Mouse (Mus musculus) gastrocnemius, adult 2 months (tissue): ENCODE measurements around the gene Armh3. TPM values are rescaled to one million over a fixed set of nuclear protein-coding genes. Genes with fewer than 3 reads are reported as not detected.
A peak's percentile ranks its signal among the peaks of the same experiment; 100 is the strongest.

ENCODE experiments used
- DNase-seq: peaks from one replicate; pipeline ENCODE4 v3.0.0; 2022
- H3K27ac ChIP-seq: fragments of 200-600 bp; 2 replicates; pipeline ENCODE4 v1.8.1; 2022; ENCODE audit warnings: mild to moderate bottlenecking
- H3K4me3 ChIP-seq: fragments of 200-600 bp; 2 replicates; pipeline ENCODE4 v1.8.1; 2022; ENCODE audit warnings: mild to moderate bottlenecking, moderate library complexity
- CTCF ChIP-seq: fragments of 200-600 bp; IDR thresholded peaks from 2 replicates; pipeline ENCODE4 v1.8.1; 2022; ENCODE audit warnings: antibody characterized with exemption, mild to moderate bottlenecking, moderate library complexity
- intact Hi-C: fragments of 180-260 bp; cut with DNase I; formaldehyde crosslinking; loops from one replicate; pipeline ENCODE4 v1.15.1; 2025
- total RNA-seq, 2 experiments: library from RNA; stranded (reverse); gene quantifications; 2 replicates each; pipeline ENCODE4 v1.2.3; 2021

The Armh3 gene
- total RNA-seq, 2 experiments from 2014 or later = 13.6 to 14.7 TPM

DNA sequence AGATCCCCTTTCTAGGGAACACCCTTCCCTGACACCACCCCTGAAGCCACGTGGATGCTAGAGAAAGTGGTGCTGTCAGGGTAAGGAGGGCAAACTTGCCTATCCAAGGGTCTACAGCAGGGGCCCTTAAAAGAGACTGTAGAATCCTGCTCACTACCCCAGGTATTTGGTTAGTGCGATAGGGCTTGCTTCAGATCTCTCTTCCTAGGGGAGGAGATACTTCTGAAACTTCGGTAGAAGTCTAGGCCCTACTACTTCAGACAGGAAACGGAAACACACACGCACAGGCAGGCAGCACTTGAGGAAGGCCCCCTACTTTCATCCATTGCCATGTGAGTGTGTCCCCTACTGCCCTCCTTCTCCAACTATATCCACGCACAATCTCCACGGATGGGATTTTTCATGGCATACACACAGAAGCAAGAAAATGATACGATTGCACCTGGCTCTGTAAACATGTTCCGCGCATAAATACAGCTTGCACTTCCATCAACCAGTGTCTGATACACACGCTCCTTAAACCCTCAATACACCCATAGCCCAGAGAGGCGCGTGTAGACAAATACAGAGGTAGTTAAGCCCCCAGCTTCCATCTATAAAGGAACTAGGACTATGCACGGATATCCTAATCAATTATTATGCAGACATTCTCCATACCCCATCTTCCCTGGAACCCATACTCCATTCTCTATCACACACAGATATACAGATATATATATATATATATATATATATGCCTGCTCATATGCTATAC, 42.0 kb upstream of the Armh3 start:
- intact Hi-C loops = loop anchor here (5.0 kb wide), 1 partner anchor 38 kb away; the partner anchor contains the start of gene Hps6
- Histone ChIP-seq H3K27ac (peak overlapping the region; percentile 97), H3K4me3 (peak overlapping the region; percentile 83)
- no peak for DNase-seq
- TF ChIP-seq CTCF = no peak

DNA sequence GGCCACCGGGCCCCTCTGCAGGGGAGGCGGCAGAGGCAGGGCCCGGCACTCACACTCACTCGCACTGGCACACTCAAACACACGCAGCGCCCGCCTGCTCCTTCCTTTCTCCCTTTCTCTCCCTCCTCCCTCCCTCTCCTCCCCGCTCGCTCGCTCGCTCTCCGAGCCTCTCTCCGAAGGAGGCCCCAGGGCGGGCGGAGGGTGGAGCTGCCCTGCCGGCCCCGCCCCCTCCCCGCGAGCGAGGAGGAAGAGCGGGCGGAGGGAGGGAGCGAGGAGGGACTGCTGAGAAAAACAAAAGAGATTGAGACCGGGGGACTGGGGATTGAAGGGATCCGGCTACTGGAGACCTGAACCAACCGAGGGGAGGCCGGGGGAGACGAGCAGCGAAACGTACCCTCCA, 41.2 kb upstream of the Armh3 start:
- intact Hi-C loops = no loop called here
- DNase-seq = peak; percentile 93
- peak overlapping the region; percentile 97 for H3K27ac ChIP-seq
- TF ChIP-seq CTCF = no peak
- H3K4me3 ChIP-seq = peak overlapping the region; percentile 83

DNA sequence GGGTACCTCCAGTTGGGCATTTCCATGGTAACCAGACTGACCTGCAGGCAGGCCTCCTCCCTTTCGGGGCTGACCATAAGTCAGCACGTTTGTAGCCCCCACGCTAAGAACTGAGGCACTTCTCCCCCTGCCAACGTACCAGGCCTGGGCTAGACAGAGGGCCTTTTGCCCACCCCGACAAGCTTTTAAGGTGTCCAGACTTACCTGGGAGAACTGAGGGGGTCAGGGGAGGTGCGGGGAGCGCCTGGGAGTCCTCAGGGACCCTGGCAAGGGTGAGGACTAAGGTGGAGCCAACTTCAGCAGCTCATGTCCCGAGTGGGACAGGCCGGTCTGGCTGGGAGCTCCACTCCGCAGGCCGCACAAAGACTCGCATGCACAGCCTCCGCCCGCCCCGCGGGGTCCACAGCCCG, 40.6 kb upstream of the Armh3 start:
- intact Hi-C loops = no loop called here
- DNase-seq = no peak
- TF ChIP-seq CTCF = no peak
- Histone ChIP-seq H3K4me3 (peak overlapping the region; percentile 83), H3K27ac (peak overlapping the region; percentile 97)

DNA sequence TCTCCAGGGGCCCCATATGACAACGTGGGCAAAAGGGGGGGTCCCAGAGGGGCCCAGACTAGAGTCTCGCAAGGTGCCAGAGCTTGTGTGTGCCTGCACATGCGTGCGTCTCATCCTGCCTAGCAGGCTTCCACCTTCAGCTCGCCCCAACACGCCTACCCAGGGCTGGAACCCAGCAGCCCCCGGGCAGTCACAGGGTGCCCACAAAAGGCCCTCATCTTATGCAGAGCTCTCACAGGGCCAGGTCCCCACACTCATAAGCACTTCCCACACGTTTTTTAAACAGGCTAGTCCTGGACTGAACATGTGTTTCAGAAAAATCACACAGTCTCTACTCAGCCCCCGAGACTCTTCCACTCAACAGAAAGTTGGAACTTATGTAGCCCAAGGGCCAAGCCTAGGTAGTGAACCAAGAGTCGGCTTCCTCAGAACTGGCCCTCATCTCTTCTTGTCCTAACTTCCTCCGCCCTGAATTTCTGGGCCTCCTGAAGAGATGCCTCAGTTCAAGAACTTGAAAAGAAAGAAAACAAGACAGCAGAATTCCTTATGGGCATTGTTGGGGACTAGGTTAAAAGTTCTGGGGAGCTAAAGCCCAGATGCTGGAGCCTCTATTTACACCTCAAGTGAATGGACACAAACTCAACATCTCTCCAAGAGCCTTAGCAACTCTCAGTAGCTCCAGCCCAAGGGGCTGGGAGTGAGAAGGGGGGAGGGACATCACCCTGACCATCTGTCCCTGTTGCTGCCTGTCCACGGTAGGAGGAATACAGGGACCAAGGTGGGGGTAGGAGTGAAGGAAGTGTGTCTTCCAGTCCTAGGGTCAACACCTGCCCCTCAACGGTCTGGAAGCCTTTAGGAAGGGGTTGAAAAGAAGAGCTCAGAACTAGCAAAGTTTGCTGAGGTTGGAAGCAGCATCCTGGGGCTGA, 39.9 kb upstream of the Armh3 start:
- no peak for DNase-seq
- intact Hi-C loops = no loop called here
- H3K4me3 ChIP-seq = peak overlapping the region; percentile 83
- no peak for TF ChIP-seq CTCF
- H3K27ac ChIP-seq = peak overlapping the region; percentile 97

DNA sequence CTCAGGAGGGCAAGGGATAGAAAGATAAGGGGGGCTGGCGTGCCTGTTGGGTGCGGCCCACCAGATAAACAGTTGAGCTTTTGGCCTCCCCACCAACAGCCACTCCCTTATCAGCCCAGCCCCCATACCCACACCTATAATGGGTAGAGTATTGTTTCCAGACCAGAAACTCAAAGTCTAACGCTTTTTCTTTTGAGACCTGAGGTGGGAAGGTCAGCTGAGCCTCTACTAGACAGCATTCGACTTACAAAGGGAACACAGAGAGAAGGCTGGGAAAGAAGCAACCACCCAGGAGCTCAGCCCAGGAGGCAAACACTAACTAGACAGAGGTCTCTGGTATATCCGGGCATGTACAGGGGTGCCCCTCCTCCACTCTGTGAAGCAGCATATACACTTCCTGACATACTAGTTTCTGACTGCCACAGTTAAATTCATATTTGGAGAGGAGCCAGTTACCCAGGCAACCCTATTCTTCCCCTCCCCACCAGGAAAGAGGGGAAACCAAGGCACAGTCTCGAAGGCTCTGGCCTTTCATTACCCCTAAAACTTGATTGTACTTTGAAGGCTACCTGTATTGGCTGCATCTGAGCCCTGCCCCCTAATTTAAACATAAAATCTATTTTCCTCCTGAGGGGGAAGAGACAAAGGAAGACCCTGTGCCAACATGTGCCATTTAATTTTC, 39.1 kb upstream of the Armh3 start:
- intact Hi-C loops = no loop called here
- TF ChIP-seq CTCF = no peak
- peak overlapping the region; percentile 83 for H3K4me3 ChIP-seq
- DNase-seq = no peak
- peak overlapping the region; percentile 20; the same call in 1 of the 2 replicates for H3K27ac ChIP-seq

DNA sequence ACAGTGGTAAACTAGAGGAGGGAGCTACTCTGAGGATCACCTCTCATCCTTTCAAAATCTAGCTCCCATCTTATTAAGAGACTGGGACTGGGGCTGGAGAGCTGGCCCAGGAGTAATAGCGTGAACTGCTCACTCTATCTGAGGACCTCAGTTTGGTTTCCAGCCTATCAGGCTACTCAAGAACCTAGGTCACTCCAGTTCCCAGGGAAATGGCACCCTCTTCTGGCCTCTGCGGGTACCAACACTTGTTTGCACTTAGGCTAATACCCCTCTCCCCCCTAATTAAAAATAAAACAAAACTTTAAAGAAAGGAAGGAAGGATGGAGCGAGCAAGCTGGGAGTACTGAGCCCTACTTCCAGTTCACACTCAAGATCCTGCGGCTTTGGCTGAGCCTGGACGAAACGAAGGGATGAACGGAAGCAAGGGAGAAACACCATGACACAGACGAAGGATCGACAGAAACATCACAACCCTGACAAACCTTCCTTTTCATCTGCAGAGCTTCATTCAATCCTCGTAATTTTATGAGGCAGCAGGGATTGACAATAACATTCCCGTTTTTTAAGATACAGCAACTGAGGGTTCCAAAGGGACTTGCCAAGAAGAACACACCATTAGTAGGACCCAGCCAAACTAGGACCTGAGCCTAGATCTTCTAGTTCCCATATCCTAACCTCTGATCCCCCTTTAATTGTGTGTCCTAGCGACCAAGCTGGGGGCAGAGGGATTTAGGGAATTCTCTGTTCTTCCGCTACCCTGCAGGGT, 38.4 kb upstream of the Armh3 start:
- Histone ChIP-seq H3K4me3 (no peak overlapping the region), H3K27ac (no peak overlapping the region)
- no peak for DNase-seq
- TF ChIP-seq CTCF = peak; percentile 49
- intact Hi-C loops = no loop called here

DNA sequence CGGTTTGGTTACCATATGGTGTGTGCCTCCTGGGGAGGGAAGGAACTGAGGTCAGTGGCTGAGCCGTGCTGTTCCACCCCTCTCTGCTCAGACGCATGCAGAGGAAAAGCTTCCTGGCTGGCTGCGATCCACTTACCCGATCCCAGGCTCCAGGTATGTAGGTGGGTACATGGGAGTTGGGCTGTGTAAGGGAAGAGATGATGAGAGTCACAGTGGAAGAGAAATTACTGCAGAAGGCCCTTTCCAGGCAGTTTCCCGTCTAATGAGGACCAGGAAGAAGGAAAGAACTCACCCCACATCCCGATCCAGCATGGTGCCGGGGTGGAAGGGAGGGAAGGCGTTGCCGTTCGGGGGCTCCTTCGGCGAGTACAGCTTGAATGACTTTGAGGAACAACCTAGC, 37.7 kb upstream of the Armh3 start:
- intact Hi-C loops = no loop called here
- TF ChIP-seq CTCF = no peak

DNA sequence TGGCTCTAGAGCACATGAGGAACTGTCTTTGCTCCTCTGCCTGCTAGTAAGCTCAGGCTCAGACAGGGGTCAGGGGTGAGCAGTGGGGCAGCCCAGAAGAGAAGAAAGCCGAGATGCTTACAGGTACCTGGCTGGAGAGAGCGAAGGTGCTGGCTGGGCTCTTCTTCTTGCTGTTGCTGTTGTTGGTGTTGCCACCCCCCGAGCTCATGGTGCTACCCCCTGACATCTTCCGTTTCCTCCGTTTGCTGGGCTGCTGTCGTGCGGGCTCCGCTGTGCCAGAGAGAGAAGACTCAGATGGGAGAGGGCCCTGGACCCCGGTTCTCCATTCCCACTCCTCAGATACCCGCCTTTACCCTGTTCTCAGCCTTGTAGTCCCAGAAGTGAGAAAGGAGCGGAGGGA, 35.6 kb upstream of the Armh3 start:
- DNase-seq = no peak
- no peak for TF ChIP-seq CTCF
- intact Hi-C loops = no loop called here
- Histone ChIP-seq H3K27ac (no peak overlapping the region), H3K4me3 (no peak overlapping the region)

More for the DNA sequence above, 37.7 kb upstream of the Armh3 start:
- DNase-seq = no peak
- no peak overlapping the region for H3K27ac ChIP-seq
- no peak overlapping the region for H3K4me3 ChIP-seq

DNA sequence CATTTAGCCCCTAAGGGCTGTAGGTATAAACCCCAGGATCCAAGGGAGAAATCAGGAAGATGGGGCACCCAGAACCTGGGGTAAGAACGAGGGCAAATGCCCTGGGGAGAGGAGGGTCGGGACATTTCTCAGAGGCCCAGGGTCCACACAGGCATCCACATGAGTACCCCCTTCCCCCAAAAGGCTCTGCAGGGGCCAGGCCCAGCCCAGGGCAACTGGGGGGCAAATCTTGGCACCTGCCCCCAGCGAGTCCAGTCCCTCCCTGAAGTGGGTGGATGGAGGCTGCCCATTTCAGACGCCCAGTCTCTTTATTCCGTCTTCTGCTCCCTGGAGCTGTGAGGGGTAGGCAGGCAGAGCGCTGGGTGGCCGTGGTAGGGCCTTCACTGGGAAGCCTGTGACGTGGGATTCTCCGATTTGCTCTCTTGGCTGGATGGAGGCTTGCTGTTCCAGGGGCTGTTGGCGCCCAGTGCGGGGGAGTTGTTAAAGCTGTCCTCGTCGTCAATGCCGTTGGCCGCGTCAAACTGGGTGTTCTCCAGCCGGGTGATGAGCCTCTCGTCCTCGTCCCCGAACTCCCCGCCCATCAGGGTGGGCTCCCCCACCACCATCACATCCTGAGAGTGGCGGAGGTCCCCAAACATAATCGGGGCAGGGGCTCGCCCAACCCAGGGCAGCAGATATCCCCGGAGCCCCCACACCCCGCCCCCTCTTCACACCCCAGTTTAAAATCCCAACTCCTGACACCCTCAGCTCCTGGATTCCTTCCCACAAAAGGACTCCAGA, 34.6 kb upstream of the Armh3 start:
- intact Hi-C loops = no loop called here
- no peak overlapping the region for H3K4me3 ChIP-seq
- no peak overlapping the region for H3K27ac ChIP-seq
- TF ChIP-seq CTCF = no peak
- no peak for DNase-seq

DNA sequence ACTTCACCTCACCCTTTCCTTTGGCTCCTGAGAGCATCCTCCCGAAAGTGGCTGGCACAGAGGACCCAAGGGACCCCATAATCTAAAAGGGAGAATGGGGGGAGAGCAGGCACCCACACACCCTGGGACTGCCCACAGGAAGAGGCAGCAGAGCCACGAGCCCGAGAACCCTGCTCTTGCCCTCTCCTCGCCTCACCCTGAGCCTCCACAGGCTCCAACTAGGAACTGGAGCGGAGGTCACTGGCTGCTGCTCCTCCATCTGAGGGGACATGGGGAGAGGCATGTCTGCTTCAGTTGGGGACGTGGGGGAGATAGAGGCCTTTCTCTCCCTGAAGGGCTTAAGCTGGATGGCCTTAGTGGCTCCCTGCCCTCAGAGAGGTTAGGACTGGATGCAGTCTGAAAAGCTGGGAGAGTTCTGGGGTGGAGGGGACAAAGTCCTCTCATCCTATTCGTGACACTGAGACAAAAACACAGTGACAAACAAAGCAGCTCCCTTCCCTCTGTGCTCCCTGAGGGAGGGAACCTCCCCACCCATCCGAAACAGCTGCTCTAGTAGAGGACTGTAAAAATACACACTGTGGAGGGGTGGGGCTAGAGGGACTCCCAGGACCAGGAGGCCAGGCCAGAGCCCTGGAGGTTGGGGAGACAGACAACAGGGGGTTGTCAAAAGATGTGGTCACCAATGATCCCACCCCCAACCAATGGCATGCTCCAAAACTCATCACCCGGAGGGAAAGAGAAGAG, 33.6 kb upstream of the Armh3 start:
- Histone ChIP-seq H3K4me3 (no peak overlapping the region), H3K27ac (peak overlapping the region; percentile 24; the same call in 1 of the 2 replicates)
- intact Hi-C loops = no loop called here
- DNase-seq = no peak
- no peak for TF ChIP-seq CTCF
